Mouse (Mus musculus) liver, adult 2 months (tissue): ENCODE results near the gene Gadd45g.

Experiments used
- CTCF ChIP-seq: fragments of 200-500 bp; IDR thresholded peaks from 2 replicates; pipeline ENCODE4 v1.5.1; 2011; ENCODE audit warnings: low read depth, low read length, control low read depth
- POLR2A ChIP-seq: fragments of 200-500 bp; IDR thresholded peaks from 2 replicates; pipeline ENCODE4 v1.6.1; 2011; ENCODE audit warnings: low read length, control low read depth; ENCODE audit not compliant: insufficient read depth; ENCODE audit errors: extremely low read depth

- TF ChIP-seq CTCF (no peak), POLR2A (no peak)
Measured at GRCm38 (mm10) chr13:51805634-51806033, 40.8 kb upstream of the Gadd45g start.
